Mouse (Mus musculus) erythroid progenitor cell, adult 5-6 weeks (primary cell): ENCODE data around the gene B3gnt6. TPM values are rescaled to one million over a fixed set of nuclear protein-coding genes. Genes with fewer than 3 reads are reported as not detected.
A peak's percentile ranks its signal among the peaks of the same experiment; 100 is the strongest.

Experiments used
- ATAC-seq: replicated peaks from 2 replicates; pipeline ENCODE4 v1.8.0; 2016; ENCODE audit warnings: moderate number of reproducible peaks, mild to moderate bottlenecking, moderate TSS enrichment, inconsistent platforms; ENCODE audit not compliant: poor library complexity, low FRiP score, severe bottlenecking
- total RNA-seq, 2 experiments: library from RNA; stranded (forward) in 1 of 2; stranded (reverse) in 1 of 2; fragments of 150-400 nt in 1 of 2; fragments of 186-747, 209-891 nt in 1 of 2; gene quantifications; 2 replicates each; pipeline versions ENCODE4 v1.2.3 to v1.2.4; 2015 to 2017; ENCODE audit warnings: low replicate concordance in 2 of 2

B3gnt6 gene
- total RNA-seq, 2 experiments from 2014 or later, result not detected

GRCm38 (mm10) chr7:98177929-98178559, 21.2 kb downstream of the B3gnt6 start, which contains the start of gene Capn5:
Gene Capn5, minus strand, starts transcription at chr7:98178274.
- ATAC-seq, result peak; percentile 64

- no peak for ATAC-seq
Measured at GRCm38 (mm10) chr7:98177566-98177928, 21.7 kb downstream of the B3gnt6 start.

DNA sequence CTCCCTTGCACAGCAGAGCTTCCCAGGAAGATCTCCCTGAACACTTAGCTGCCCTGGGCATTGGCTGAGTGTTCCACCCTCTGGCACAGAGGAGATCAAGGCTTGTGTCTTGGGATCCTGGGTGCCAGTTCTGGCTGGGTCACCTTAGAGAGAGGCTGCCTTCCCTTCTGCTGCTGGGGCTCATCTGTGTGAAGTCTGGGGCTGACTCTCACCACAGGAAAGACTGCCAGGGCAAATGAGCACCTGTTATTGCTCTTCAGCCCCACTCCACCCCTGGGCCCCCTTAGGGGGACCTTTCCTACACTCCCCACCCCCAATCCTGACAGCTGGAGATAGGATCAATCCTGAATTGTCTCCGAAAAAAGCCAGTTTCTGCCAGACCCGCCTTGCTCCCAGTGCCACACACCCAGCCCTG, 22.2 kb downstream of the B3gnt6 start:
- ATAC-seq, result no peak

- peak; percentile 54 for ATAC-seq
Measured at GRCm38 (mm10) chr7:98176322-98177070, 22.8 kb downstream of the B3gnt6 start.

DNA sequence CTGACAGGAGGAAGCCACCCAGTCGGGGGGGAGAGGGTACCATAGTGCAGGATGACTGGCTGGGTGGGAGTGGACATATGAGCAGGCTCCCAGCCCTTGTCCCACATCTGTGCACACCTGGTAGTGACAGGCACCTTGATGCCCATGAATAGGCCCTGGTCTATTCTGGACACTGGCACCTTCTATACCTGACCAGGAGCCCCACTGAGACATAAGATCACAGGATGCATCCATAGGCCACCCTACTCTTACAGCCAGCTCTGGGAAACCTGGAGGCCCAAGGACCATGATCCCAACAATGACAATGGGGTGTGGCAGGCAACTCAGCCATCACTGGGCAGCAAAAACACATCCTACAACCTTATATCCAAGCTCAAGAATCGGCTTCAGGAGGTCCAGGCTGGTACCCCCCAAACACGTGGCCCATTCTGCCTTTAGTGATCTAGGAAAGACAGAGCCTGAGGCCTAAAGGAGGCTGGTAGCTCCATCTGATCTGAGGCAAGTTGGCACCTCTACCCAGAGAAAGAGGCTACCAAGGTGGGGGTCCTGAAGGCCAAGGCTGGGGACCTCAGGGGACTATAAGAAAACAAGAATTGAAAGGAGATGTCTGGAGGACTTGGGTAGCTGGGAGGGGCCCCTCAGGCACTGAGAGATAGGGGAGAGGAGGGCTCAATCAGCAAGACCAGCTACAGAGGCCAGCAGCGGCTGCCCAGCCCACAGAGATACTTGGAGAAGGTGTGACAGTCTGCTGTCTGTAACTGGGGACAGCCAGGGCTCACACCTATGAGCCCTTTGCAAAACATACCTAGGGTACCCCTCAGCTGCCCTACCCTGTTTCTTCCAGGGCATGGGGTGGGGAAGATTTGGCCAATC, 24.2 kb downstream of the B3gnt6 start:
- peak; percentile 68 for ATAC-seq

DNA sequence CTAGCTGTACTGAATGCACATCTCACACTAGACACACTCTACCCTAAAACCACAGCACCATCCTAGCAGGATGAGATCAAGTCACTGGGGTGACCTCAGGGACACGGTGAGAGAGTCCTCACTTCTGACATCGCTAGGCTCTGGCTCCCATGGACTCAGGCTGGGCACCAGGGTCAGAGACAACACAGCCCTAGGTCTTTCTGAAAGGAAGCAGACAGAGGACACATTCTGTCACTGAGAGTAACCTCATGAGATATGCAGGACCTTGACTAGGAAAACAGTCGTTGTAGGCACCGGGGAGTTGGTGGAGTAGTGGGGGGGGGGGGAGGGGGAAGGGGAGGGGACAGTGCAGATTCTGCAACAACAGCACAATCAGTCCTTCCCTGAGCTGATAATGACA, 25.9 kb downstream of the B3gnt6 start:
- no peak for ATAC-seq

GRCm38 (mm10) chr7:98172661-98173060, 26.6 kb downstream of the B3gnt6 start:
- ATAC-seq, result no peak

DNA sequence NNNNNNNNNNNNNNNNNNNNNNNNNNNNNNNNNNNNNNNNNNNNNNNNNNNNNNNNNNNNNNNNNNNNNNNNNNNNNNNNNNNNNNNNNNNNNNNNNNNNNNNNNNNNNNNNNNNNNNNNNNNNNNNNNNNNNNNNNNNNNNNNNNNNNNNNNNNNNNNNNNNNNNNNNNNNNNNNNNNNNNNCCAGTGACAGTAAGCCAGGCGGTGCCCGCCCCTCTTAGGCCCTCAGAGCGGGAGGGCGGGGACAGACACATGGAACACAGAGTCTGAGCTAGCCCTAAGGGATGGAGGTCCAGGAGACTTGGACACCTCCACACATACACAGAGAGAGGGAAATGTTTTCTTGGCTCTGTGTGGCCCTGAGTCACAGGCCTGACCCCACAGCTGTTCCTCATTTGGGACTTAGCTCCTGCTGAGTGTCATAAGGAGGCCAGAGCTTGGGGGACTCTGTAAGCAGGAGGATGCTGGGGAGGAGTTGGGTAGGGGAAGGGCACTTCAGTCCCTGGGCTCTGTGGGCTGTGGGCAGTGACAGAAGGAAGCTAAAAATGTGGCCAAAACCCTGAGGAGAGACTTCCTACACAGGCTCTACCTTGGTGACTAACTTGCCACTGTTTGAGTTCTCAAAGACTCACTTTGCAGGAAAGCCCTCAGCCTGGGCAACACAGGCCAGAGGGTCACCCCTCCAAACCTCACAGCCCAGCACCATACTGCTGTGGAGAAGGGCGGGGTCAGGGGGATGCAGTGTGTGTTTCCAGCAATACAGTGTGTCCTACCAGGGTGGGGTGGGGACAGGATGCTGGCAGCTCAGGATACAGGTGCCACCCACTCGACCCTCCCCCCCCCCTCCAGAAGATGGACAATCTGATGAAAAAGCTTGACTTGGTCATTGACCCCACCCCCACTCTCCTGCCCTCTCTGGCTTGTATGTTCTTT, 27.9 kb downstream of the B3gnt6 start:
- ATAC-seq, result peak; percentile 86

- ATAC-seq, result peak; percentile 79
Measured at GRCm38 (mm10) chr7:98164999-98165528, 34.2 kb downstream of the B3gnt6 start.

- no peak for ATAC-seq
Measured at GRCm38 (mm10) chr7:98164382-98164998, 34.8 kb downstream of the B3gnt6 start.

DNA sequence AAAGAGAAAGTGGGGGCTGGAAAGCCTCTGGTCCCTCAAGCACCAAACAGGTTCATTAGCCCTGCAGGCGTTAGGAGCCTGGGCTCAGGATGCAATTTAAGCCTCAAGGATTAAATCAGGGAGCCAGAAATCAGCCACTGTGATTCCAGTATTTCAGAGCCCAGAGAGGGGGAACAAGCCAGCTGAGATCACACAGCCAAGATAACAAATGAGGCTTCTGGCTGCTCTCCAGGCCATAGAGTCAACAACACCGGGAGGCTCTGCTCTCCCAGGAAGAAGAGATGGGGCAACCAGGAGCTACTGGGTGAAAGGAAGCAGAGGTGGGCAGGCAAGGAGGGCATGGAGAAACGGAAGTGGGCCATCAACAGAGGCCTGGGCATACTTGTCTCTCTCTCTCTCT, 35.6 kb downstream of the B3gnt6 start:
- ATAC-seq, result no peak

DNA sequence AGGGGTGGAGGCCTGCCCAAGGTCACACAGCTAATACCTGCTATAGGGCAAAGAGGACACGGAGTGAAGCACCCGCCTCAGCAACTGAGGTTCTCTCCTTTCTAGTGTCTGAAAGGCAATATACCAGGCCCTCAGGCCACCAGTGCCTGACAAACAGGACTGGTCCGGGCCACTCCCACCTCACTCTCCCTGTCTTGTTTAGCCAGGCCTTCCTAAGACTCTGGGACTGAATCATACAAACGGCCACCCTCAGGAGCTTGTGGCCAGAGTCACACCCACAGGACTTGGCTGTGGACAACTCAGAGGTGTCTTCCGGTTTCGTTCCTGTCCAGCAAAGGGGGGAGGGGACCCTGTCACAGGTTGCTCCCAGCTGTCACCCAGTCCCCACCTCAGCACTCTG, 37.0 kb downstream of the B3gnt6 start:
- no peak for ATAC-seq

GRCm38 (mm10) chr7:98160041-98160740, 39.1 kb downstream of the B3gnt6 start:
- ATAC-seq, result no peak

GRCm38 (mm10) chr7:98158481-98158880, 40.8 kb downstream of the B3gnt6 start:
- peak; percentile 44; the same call in 1 of the 2 replicates for ATAC-seq

DNA sequence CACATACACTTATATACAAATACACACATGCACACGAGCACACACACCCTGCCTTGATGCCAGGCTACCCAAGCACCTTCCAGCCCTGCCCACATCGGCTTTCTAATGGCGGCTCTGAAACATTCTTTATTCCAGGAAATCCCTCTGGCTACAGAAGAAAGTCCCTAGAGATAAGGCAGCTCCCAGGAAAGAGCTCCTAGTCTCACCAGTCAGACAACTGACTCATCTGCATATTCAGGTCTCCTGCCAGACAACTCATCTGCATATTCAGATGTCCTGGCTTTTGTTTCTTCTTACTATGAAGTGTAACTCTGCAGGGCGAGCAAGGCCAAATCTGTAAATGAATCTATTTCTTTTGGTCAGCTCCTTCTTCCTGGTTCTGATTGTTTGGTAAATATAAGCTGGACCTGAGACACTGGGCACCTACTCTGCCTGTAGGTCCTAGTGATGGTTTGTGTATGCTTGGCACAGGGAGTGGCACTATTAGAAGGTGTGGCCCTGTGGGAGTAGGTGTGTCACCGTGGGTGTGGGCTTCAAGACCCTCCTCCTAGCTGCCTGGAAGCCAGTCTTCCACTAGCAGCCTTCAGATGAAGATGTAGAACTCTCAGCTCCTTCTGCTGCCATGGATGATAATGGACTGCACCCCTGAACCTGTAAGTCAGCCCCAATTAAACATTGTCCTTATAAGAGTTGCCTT, 41.5 kb downstream of the B3gnt6 start:
- ATAC-seq, result no peak

- no peak for ATAC-seq
Measured at GRCm38 (mm10) chr7:98156280-98156665, 43.0 kb downstream of the B3gnt6 start.

- peak; percentile 50; the same call in 1 of the 2 replicates for ATAC-seq
Measured at GRCm38 (mm10) chr7:98155546-98156279, 43.6 kb downstream of the B3gnt6 start.
